Mouse (Mus musculus) midbrain, embryonic 11.5 days (tissue): ENCODE measurements around the gene Gm48552. TPM values are rescaled to one million over a fixed set of nuclear protein-coding genes. Genes with fewer than 3 reads are reported as not detected.
A peak's percentile ranks its signal among the peaks of the same experiment; 100 is the strongest.

Source experiments
- ATAC-seq: fragments of 200-750 bp; cut with Nextera tagmentation; 2 replicates; pipeline ENCODE4 v1.8.0; 2017; ENCODE audit warnings: moderate TSS enrichment, moderate library complexity; ENCODE audit not compliant: low FRiP score
- DNase-seq: peaks from one replicate; pipeline ENCODE4 v3.0.0; 2015; ENCODE audit warnings: low spot score; ENCODE audit errors: missing footprints
- H3K27ac ChIP-seq: fragments of 300-500 bp; sonication (generic); 2 replicates; pipeline ENCODE4 v1.5.1; 2014; ENCODE audit warnings: low read depth, low read length
- H3K27me3 ChIP-seq: fragments of 300-500 bp; sonication (generic); 2 replicates; pipeline ENCODE4 v1.6.1; 2014; ENCODE audit warnings: mild to moderate bottlenecking, low read length, moderate library complexity, mixed read lengths; ENCODE audit not compliant: control insufficient read depth, insufficient read depth
- H3K36me3 ChIP-seq: fragments of 300-500 bp; sonication (generic); 2 replicates; pipeline ENCODE4 v1.6.1; 2014; ENCODE audit warnings: mild to moderate bottlenecking, low read length, moderate library complexity, mixed read lengths; ENCODE audit not compliant: control insufficient read depth, insufficient read depth
- H3K4me1 ChIP-seq: fragments of 300-500 bp; sonication (generic); 2 replicates; pipeline ENCODE4 v1.6.1; 2014; ENCODE audit warnings: low read length; ENCODE audit not compliant: control insufficient read depth, insufficient read depth
- H3K4me2 ChIP-seq: fragments of 300-500 bp; sonication (generic); 2 replicates; pipeline ENCODE4 v1.6.1; 2014; ENCODE audit warnings: mild to moderate bottlenecking, moderate library complexity
- H3K4me3 ChIP-seq: fragments of 300-500 bp; sonication (generic); 2 replicates; pipeline ENCODE4 v1.5.1; 2014; ENCODE audit warnings: low read depth, low read length
- H3K9ac ChIP-seq: fragments of 300-500 bp; sonication (generic); 2 replicates; pipeline ENCODE4 v1.6.1; 2014; ENCODE audit warnings: low read length
- H3K9me3 ChIP-seq: fragments of 300-500 bp; sonication (generic); 2 replicates; pipeline ENCODE4 v1.6.1; 2016; ENCODE audit warnings: low read length; ENCODE audit not compliant: control insufficient read depth
- WGBS: fragments of 180-500 bp; shearing (Covaris S2); extraction: QIAGEN DNeasy Blood & Tissue Kit; methylation state at CpG from one replicate; pipeline ENCODE4 v1.1.7; 2014; 5-methylcytosine and 5-hydroxymethylcytosine counted together
- polyA plus RNA-seq: library from polyadenylated mRNA; unstranded; fragments of >200 nt; fragmentation: Nextera tagmentation; extraction: Ambion mirVana; gene quantifications from 2 replicates; pipeline ENCODE4 v1.2.1, GENCODE M21; 2014

Gene Gm48552
- 0.20 and 0.47 TPM in 2 replicates for polyA plus RNA-seq

GRCm38 (mm10) chr10:81388505-81389055 is at the start of gene Gm48552:
TSS of gene Gm48552 (plus strand) at chr10:81389005.
- WGBS, result 88% methylated on average over 5 of the region's 5 CpGs
- peak within 1 kb of the TSS; percentile 28; the same call in 1 of the 2 replicates for H3K9ac ChIP-seq
- no peak for DNase-seq
- peaks cover 19% of the 10 kb centered on the region for H3K4me1 ChIP-seq
- H3K27me3 ChIP-seq, result no peaks in the 10 kb centered on the region
- H3K36me3 ChIP-seq, result peaks cover 16% of the 10 kb centered on the region
- ATAC-seq, result no peak
- no peaks in the 10 kb centered on the region for H3K9me3 ChIP-seq
- peak within 1 kb of the TSS; percentile 25 for H3K27ac ChIP-seq
- no peak within 1 kb of the TSS for H3K4me3 ChIP-seq
- no peak within 1 kb of the TSS for H3K4me2 ChIP-seq

- DNase-seq, result no peak
- Histone ChIP-seq H3K4me2 (no peak overlapping the region), H3K36me3 (no peaks in the 10 kb centered on the region), H3K27ac (no peak overlapping the region), H3K9ac (no peak overlapping the region), H3K27me3 (peaks cover 41% of the 10 kb centered on the region), H3K4me1 (peaks cover 7% of the 10 kb centered on the region), H3K4me3 (no peak overlapping the region), H3K9me3 (no peaks in the 10 kb centered on the region)
- 36% methylated on average over 17 of the region's 17 CpGs for WGBS
- ATAC-seq, result no peak
These were observed 48.1 kb upstream of the Gm48552 start for GRCm38 (mm10) chr10:81340551-81341332.

GRCm38 (mm10) chr10:81341333-81341949 is 47.4 kb upstream of the Gm48552 start:
- Histone ChIP-seq H3K9ac (no peak overlapping the region), H3K4me1 (peaks cover 9% of the 10 kb centered on the region), H3K4me3 (no peak overlapping the region), H3K9me3 (no peaks in the 10 kb centered on the region), H3K27me3 (peaks cover 43% of the 10 kb centered on the region), H3K4me2 (no peak overlapping the region), H3K27ac (no peak overlapping the region), H3K36me3 (no peaks in the 10 kb centered on the region)
- peak; percentile 97 for DNase-seq
- WGBS, result 31% methylated on average over 16 of the region's 16 CpGs
- no peak for ATAC-seq

- Histone ChIP-seq H3K27ac (no peak within 1 kb of the TSS), H3K4me2 (peak within 1 kb of the TSS; percentile 71), H3K36me3 (no peaks in the 10 kb centered on the region), H3K9me3 (no peaks in the 10 kb centered on the region), H3K9ac (peak within 1 kb of the TSS; percentile 52), H3K4me3 (peak within 1 kb of the TSS; percentile 39), H3K27me3 (peaks cover 45% of the 10 kb centered on the region), H3K4me1 (peaks cover 19% of the 10 kb centered on the region)
- ATAC-seq (no peak), DNase-seq (peak; percentile 92)
- 7% methylated on average over 58 of the region's 67 CpGs for WGBS
These were observed 45.9 kb upstream of the Gm48552 start, which contains the start of gene Gipc3 for GRCm38 (mm10) chr10:81342686-81343505. TSS of gene Gipc3 (minus strand) at chr10:81343266.

GRCm38 (mm10) chr10:81344421-81345161 is 44.2 kb upstream of the Gm48552 start:
- Histone ChIP-seq H3K9ac (no peak overlapping the region), H3K4me1 (peaks cover 27% of the 10 kb centered on the region), H3K27ac (no peak overlapping the region), H3K36me3 (no peaks in the 10 kb centered on the region), H3K27me3 (peaks cover 42% of the 10 kb centered on the region), H3K4me3 (no peak overlapping the region), H3K4me2 (no peak overlapping the region), H3K9me3 (no peaks in the 10 kb centered on the region)
- 53% methylated on average over 8 of the region's 8 CpGs for WGBS
- DNase-seq (peak; percentile 84), ATAC-seq (no peak)

GRCm38 (mm10) chr10:81345162-81345534 is 43.7 kb upstream of the Gm48552 start:
- peaks cover 42% of the 10 kb centered on the region for H3K27me3 ChIP-seq
- no peak for ATAC-seq
- WGBS, result 80% methylated on average over 4 of the region's 4 CpGs
- H3K9ac ChIP-seq, result no peak overlapping the region
- no peak for DNase-seq
- peaks cover 32% of the 10 kb centered on the region for H3K4me1 ChIP-seq
- no peaks in the 10 kb centered on the region for H3K9me3 ChIP-seq
- no peak overlapping the region for H3K27ac ChIP-seq
- H3K4me3 ChIP-seq, result no peak overlapping the region
- no peaks in the 10 kb centered on the region for H3K36me3 ChIP-seq
- H3K4me2 ChIP-seq, result no peak overlapping the region

GRCm38 (mm10) chr10:81346453-81347067 is 42.2 kb upstream of the Gm48552 start:
- 3% methylated on average over 54 of the region's 55 CpGs for WGBS

GRCm38 (mm10) chr10:81349146-81349545 is 39.7 kb upstream of the Gm48552 start:
- H3K36me3 ChIP-seq, result no peaks in the 10 kb centered on the region
- H3K9ac ChIP-seq, result peak overlapping the region; percentile 90
- WGBS, result 3% methylated on average over 12 of the region's 12 CpGs
- H3K27ac ChIP-seq, result no peak overlapping the region
- peaks cover 25% of the 10 kb centered on the region for H3K4me1 ChIP-seq
- peak overlapping the region; percentile 92 for H3K4me3 ChIP-seq
- H3K27me3 ChIP-seq, result peaks cover 14% of the 10 kb centered on the region
- peak overlapping the region; percentile 92 for H3K4me2 ChIP-seq
- H3K9me3 ChIP-seq, result no peaks in the 10 kb centered on the region
- no peak for ATAC-seq
- peak; percentile 87 for DNase-seq

More at GRCm38 (mm10) chr10:81346453-81347067, 42.2 kb upstream of the Gm48552 start:
- peaks cover 32% of the 10 kb centered on the region for H3K4me1 ChIP-seq
- ATAC-seq, result no peak
- peak; percentile 92 for DNase-seq
- no peak overlapping the region for H3K9ac ChIP-seq
- H3K36me3 ChIP-seq, result no peaks in the 10 kb centered on the region
- no peak overlapping the region for H3K27ac ChIP-seq
- no peaks in the 10 kb centered on the region for H3K9me3 ChIP-seq
- H3K4me3 ChIP-seq, result no peak overlapping the region
- peaks cover 38% of the 10 kb centered on the region for H3K27me3 ChIP-seq
- peak overlapping the region; percentile 29 for H3K4me2 ChIP-seq
